Mouse (Mus musculus) gastrocnemius, adult 2 months (tissue): ENCODE measurements around the gene Dcbld1. TPM values are rescaled to one million over a fixed set of nuclear protein-coding genes. Genes with fewer than 3 reads are reported as not detected.

Experiments used
- DNase-seq: peaks from one replicate; pipeline ENCODE4 v3.0.0; 2022
- H3K27ac ChIP-seq: fragments of 200-600 bp; 2 replicates; pipeline ENCODE4 v1.8.1; 2022; ENCODE audit warnings: mild to moderate bottlenecking
- H3K4me3 ChIP-seq: fragments of 200-600 bp; 2 replicates; pipeline ENCODE4 v1.8.1; 2022; ENCODE audit warnings: mild to moderate bottlenecking, moderate library complexity
- CTCF ChIP-seq: fragments of 200-600 bp; IDR thresholded peaks from 2 replicates; pipeline ENCODE4 v1.8.1; 2022; ENCODE audit warnings: antibody characterized with exemption, mild to moderate bottlenecking, moderate library complexity
- intact Hi-C: fragments of 180-260 bp; cut with DNase I; formaldehyde crosslinking; loops from one replicate; pipeline ENCODE4 v1.15.1; 2025
- long read RNA-seq, 2 experiments: library from polyadenylated mRNA; stranded (forward); transcript quantifications; one replicate each; pipeline ENCODE4 v2.0.0; 2021
- total RNA-seq, 2 experiments: library from RNA; stranded (reverse); gene quantifications; 2 replicates each; pipeline ENCODE4 v1.2.3; 2021

Gene Dcbld1
- total RNA-seq: 1 to 10 TPM; 1.3 to 1.8 TPM
- long read RNA-seq, experiment 1, transcript Dcbld1-201 (11 exons, 3,024 nt): major isoform, 5 of 7 reads
- long read RNA-seq, experiment 1, partial matches to known transcripts: 0 of 7 reads
- long read RNA-seq, experiment 1, other reads (novel, unspliced or antisense): 2 of 7 reads
- long read RNA-seq, experiment 2, partial matches to known transcripts: 1 of 4 reads
- long read RNA-seq, experiment 2, other reads (novel, unspliced or antisense): 1 of 4 reads

DNA sequence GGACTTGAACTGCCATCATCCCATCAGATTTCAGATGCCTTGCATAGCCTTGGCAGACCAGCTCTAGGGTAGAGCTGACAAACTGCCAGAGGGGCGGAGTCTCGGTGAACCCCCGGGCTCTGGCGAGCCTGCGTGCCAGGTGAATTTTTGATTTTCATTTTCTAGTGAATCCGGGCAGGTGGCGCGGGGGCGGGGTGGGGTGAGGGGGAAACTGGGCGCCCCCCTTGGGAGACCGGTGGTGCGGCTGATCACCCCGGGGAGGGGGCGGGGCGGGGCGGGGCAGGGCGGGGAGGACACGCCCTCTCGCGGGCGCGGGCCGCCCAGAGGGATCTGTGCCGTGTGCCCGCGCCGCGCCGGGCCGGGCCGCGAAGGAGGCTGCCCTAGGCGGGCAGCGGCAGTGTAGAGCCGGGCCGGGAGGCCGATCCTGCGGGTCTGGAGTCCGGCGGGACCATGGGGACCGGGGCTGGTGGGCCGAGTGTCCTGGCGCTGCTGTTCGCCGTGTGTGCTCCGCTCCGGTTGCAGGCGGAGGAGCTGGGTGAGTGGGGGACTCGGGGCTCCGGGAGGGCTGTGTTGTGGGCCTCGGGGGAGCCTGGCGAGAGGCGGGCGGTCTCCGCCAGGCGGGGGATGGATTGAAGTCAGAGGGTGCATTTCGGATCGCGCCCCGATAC, at the start of gene Dcbld1:
Gene Dcbld1 (plus strand): TSS at position 319 of the 668 bp plus-strand sequence.
- peak; percentile 76 for DNase-seq

GRCm38 (mm10) chr10:52185900-52186299, 47.5 kb upstream of the Dcbld1 start:
- TF ChIP-seq CTCF: no peak
- Histone ChIP-seq H3K27ac (no peak overlapping the region), H3K4me3 (no peak overlapping the region)
- intact Hi-C loops: no loop called here
- no peak for DNase-seq

More for the DNA sequence above, at the start of gene Dcbld1:
- H3K4me3 ChIP-seq: peak within 1 kb of the TSS; percentile 96
- peak within 1 kb of the TSS; percentile 88 for H3K27ac ChIP-seq
- intact Hi-C loops: loop anchor here (2.0 to 10.0 kb wide), 3 partner anchors 97 to 181 kb away; partner anchors contain the start of genes Gopc and Nus1
- TF ChIP-seq CTCF: peak; percentile 14; the same call in 1 of the 2 replicates

GRCm38 (mm10) chr10:52194957-52195852, 38.2 kb upstream of the Dcbld1 start, which contains the start of gene Ros1:
Gene Ros1, minus strand, starts transcription at chr10:52195244.
- Histone ChIP-seq H3K27ac (no peak within 1 kb of the TSS), H3K4me3 (no peak within 1 kb of the TSS)
- no peak for TF ChIP-seq CTCF
- intact Hi-C loops: no loop called here
- no peak for DNase-seq

DNA sequence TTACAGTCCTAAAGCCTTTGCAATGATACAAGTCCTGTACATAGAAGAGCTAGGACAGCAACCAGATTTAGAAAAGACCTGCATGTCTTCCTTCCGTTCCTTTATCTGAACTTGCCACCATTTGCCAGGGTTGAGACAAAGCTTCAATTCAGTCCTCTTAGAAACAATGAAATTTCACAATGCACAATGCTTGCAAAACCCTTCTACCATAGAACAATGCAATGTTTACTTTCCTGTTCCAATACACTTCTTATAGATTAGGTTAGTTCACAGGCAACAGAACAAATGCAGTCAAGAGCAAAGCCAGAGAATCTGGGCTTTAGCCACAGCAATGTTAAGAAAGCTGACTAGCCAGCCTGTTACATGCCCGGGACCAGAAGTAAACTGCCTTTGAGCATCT, 29.4 kb upstream of the Dcbld1 start:
- DNase-seq: no peak
- intact Hi-C loops: no loop called here
- Histone ChIP-seq H3K4me3 (no peak overlapping the region), H3K27ac (no peak overlapping the region)
- no peak for TF ChIP-seq CTCF

- intact Hi-C loops: loop anchor here (5.0 kb wide), 2 partner anchors 117 to 172 kb away; partner anchors contain the start of gene Nepn
- Histone ChIP-seq H3K27ac (no peak overlapping the region), H3K4me3 (no peak overlapping the region)
- no peak for DNase-seq
- no peak for TF ChIP-seq CTCF
These were observed 18.1 kb upstream of the Dcbld1 start for GRCm38 (mm10) chr10:52215267-52215818.

DNA sequence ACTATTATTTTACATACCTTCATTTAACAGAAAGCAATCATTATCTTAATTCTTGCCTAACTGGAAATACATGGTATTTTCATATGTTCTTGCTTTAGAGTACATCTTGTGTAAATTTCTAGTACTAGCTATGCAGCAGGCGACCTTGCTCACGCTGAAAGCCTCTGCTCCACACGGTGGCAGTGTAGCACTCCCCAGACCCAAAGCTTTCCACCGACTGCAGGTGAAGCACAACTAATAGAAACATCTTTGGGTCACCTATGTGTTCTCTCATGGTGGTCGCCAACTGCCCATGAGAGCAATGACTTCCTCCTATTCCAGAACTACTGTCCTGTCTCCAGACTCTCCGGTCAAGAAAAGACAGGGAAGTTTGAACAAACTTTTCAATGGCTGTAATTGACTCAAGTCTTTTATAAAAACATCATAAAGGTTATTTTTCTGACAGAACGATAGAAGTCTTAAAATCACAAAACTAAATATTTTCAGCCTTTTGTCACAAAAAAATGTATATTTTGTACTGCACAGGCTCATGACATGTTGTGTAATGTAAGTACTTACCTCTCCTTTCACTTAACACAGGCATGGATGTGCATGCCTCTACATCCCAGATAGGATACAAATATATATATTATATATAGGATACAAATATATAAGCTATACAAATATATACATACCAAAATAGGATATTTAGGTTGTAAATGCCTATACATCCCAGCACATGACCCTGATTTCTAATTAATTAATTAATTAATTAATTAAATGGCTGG, 16.4 kb upstream of the Dcbld1 start:
- Histone ChIP-seq H3K27ac (no peak overlapping the region), H3K4me3 (no peak overlapping the region)
- intact Hi-C loops: loop anchor here (5.0 kb wide), 2 partner anchors 115 to 170 kb away; partner anchors contain the start of gene Nepn
- TF ChIP-seq CTCF: peak; percentile 83
- peak; percentile 55 for DNase-seq

- DNase-seq: no peak
These were observed 15.9 kb upstream of the Dcbld1 start for GRCm38 (mm10) chr10:52217564-52217934.

DNA sequence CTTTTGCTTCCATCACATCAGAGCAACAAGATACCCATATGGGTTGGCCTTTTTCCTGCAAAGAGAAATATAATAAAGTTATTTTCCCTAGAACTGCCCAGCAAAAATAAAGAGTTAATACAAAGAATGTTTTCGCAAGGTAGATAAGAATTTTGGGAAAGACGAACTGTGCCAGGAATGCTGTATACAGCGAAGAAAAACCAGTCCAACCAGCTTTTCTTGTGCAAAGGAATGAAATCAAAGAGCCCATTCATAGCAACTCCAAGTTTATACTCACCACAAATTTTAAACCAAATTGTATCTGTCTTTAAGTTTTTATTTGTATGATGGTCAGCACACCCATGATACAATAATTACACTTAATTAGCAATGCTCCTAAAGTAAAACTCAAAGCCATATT, 13.8 kb upstream of the Dcbld1 start:
- no peak for TF ChIP-seq CTCF
- no peak for DNase-seq
- H3K4me3 ChIP-seq: no peak overlapping the region
- intact Hi-C loops: loop anchor here (5.0 kb wide), 2 partner anchors 113 to 168 kb away; partner anchors contain the start of gene Nepn
- no peak overlapping the region for H3K27ac ChIP-seq

More at GRCm38 (mm10) chr10:52217564-52217934, 15.9 kb upstream of the Dcbld1 start:
- TF ChIP-seq CTCF: no peak
- Histone ChIP-seq H3K27ac (no peak overlapping the region), H3K4me3 (no peak overlapping the region)
- intact Hi-C loops: loop anchor here (5.0 kb wide), 2 partner anchors 115 to 170 kb away; partner anchors contain the start of gene Nepn

DNA sequence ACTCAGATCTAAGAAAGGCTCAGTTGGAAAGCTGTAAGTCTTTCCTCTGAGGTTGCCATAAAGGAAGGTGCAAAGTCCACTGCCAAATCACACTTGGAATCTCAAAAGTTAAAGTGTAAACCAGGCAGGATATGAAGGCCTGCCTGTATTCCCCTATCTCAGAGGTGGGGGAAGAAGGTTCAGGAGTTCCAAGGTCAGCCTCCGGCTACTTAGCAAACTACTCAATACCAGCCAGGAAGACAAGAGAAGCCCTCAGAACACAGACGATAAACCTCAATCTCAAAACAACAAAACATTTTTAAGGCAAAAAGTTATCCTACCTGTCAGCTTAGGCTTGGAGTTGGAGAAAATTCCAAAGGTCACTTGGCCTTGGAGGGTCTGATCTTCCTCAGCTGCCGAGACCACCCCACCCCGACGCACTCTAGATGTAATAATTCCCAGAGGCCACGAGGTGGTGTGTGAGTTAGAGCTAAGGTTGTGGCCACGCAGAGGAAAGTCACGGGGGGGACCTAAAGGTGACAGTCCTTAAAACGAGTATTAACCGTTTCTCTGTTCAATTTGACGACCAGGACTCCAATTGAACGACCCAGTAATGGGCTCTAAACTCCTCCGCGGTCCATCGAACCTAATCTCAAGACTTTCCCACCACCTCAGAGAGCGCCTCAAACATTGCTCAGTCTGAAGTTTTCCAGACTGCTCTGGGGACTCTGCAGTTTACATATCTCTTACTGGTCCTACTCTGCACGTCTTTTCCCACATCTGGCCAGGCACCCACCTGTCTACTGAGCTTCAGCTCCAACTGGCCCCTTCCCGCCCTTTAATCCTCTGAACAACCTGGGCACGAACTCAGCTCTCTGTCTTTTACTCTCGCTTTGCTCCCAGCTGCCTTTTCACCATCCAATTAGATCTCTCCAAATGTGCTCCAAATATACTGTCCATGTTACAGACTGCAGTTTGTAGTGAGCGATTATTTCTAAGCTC, 933 bp upstream of the Dcbld1 start:
- peak overlapping the region; percentile 96 for H3K4me3 ChIP-seq
- peak overlapping the region; percentile 88 for H3K27ac ChIP-seq
- peak; percentile 33 for DNase-seq
- TF ChIP-seq CTCF: peak; percentile 64
- intact Hi-C loops: loop anchor here (2.0 to 10.0 kb wide), 3 partner anchors 98 to 182 kb away; partner anchors contain the start of genes Gopc and Nus1

DNA sequence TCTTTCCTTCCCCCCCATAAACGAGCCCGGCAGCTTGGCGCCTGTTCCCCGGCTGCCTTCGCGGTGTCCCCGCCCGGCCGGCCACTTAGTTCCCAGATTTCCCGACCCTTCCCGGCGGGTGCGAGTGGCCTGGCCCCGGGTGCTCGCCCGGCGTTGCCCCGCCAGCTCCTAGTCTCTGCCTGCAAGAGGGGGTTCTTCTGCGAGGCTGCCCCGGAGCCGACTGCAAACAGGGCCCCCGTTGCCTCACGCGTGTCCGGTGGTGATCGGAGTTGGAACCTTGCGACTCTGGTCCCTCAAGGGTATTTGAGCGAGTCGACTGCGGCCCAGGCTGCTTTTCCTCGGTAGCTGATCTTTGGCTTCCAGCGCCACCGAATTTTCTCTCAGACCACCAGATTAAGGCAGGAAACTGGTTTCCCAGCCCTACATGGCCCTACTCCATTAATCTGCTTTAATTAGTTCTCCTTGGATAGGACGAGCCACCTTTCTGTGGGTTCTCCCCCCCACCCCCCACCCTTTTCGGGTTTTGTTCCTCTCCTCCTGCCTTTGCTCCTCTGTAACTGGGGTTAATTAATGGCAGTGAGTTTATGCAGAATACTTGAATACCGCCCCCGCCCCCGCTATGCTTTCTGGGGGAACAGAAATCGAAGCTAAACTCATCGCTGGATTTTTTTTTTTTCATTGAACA, 692 bp downstream of the Dcbld1 start:
- Histone ChIP-seq H3K27ac (peak overlapping the region; percentile 88), H3K4me3 (peak overlapping the region; percentile 96)
- intact Hi-C loops: loop anchor here (2.0 to 10.0 kb wide), 3 partner anchors 97 to 181 kb away; partner anchors contain the start of genes Gopc and Nus1
- DNase-seq: no peak
- no peak for TF ChIP-seq CTCF
